Mouse (Mus musculus) ES-E14 (cell line): ENCODE data around the gene Tbc1d2b. TPM values are rescaled to one million over a fixed set of nuclear protein-coding genes. Genes with fewer than 3 reads are reported as not detected.

ENCODE experiments used
- DNase-seq: peaks from one replicate; pipeline ENCODE4 v3.0.0-alpha.2; 2013; ENCODE audit warnings: low read depth, low spot score
- H3K27ac ChIP-seq: 2 replicates; pipeline ENCODE4 v1.5.1; 2012; ENCODE audit warnings: low read depth, mild to moderate bottlenecking, low read length, moderate library complexity, mixed read lengths; ENCODE audit not compliant: poor library complexity, insufficient read depth, severe bottlenecking
- H3K36me3 ChIP-seq: 2 replicates; pipeline ENCODE4 v1.6.1; 2012; ENCODE audit warnings: mild to moderate bottlenecking, low read length, moderate library complexity, mixed read lengths; ENCODE audit not compliant: control insufficient read depth, poor library complexity, insufficient read depth, severe bottlenecking
- H3K4me1 ChIP-seq, 2 experiments: fragments of 150-350 bp in 1 of 2; sonication (generic) in 1 of 2; 2 replicates each; pipeline ENCODE4 v1.6.1; 2012; ENCODE audit warnings: low read length in 2 of 2, mild to moderate bottlenecking in 1 of 2, mixed read lengths in 1 of 2; ENCODE audit not compliant: control insufficient read depth in 2 of 2, insufficient read depth in 2 of 2, poor library complexity in 1 of 2
- H3K4me3 ChIP-seq, 2 experiments: fragments of 150-350 bp in 1 of 2; sonication (generic) in 1 of 2; 2 replicates each; pipeline ENCODE4 v1.5.1; 2012; ENCODE audit warnings: low read length in 2 of 2, low read depth in 1 of 2, mild to moderate bottlenecking in 1 of 2, mixed read lengths in 1 of 2; ENCODE audit not compliant: insufficient read depth in 1 of 2, poor library complexity in 1 of 2, severe bottlenecking in 1 of 2
- H3K9ac ChIP-seq: 2 replicates; pipeline ENCODE4 v1.6.1; 2012; ENCODE audit warnings: low read depth, mild to moderate bottlenecking, low read length, mixed read lengths; ENCODE audit not compliant: poor library complexity, insufficient read depth, severe bottlenecking
- H3K9me3 ChIP-seq: fragments of 150-350 bp; sonication (generic); 2 replicates; pipeline ENCODE4 v1.6.1; 2012; ENCODE audit warnings: low read depth, mild to moderate bottlenecking, low read length; ENCODE audit not compliant: control insufficient read depth, insufficient read depth
- CHD2 ChIP-seq: IDR thresholded peaks from 2 replicates; pipeline ENCODE4 v1.6.1; 2014; ENCODE audit warnings: mild to moderate bottlenecking, low read depth, low read length, inconsistent platforms
- HCFC1 ChIP-seq: IDR thresholded peaks from 2 replicates; pipeline ENCODE4 v1.6.1; 2012; ENCODE audit warnings: low read length, inconsistent platforms, borderline replicate concordance; ENCODE audit not compliant: insufficient read depth
- MAFK ChIP-seq: IDR thresholded peaks from 2 replicates; pipeline ENCODE4 v1.6.1; 2014; ENCODE audit warnings: mild to moderate bottlenecking, low read depth, low read length, inconsistent platforms; ENCODE audit not compliant: insufficient read depth
- ZC3H11A ChIP-seq: IDR thresholded peaks from 2 replicates; pipeline ENCODE4 v1.6.1; 2012; ENCODE audit warnings: low read depth, mild to moderate bottlenecking, inconsistent platforms, low read length, borderline replicate concordance
- ZNF384 ChIP-seq: IDR thresholded peaks from 2 replicates; pipeline ENCODE4 v1.6.1; 2012; ENCODE audit warnings: low read depth, low read length, inconsistent platforms
- in situ Hi-C, 2 experiments: fragments of 600-800 bp; cut with MboI; formaldehyde crosslinking; loops; one replicate each; pipeline ENCODE4 v1.15.1; 2025; ENCODE audit warnings: low sequenced_read_pairs in 2 of 2, inconsistent platforms in 1 of 2; ENCODE audit not compliant: unreplicated experiment in 2 of 2
- total RNA-seq: library from RNA; depleted of rRNA; stranded (reverse); fragments of 300-350 nt; gene quantifications from 2 replicates; pipeline ENCODE4 v1.2.3, GENCODE M21; 2012

Gene Tbc1d2b
- total RNA-seq, 1 experiment: 10.2 TPM

DNA sequence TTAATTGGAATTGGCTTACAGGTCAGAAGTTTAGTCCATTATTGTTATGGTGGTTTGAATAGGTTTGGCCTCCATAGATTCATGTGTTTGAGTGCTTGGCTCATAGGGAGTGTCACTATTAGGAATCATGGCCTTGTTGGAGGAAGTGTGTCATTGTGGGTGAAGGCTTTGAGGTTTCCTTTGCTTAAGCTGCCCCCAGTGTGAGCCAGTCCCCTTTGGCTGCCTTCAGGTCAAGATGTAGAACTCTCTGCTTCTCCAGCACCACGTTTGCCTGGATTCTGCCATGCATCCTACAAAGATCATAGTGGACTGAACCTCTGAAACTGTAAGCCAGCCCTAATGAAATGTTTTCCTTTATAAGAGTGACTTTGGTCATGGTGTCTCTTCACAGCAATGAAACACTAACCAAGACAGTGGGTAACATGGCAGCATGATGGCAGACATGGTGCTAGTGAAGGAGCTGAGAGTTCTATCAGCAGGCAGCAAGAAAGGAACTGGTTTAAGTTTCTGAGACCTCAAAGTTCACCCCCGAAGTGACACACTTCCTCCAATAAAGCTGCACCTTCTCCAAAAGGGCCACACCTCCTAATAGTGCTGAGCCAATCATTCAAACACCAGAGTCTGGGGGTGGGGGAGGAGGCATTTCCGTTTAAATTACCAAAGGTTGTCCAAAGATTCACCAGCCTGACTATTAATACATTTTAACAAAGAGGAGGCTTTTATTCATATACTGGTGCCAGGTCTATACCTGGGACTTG is 23.2 kb upstream of the Tbc1d2b start:
- Histone ChIP-seq H3K9me3 (no peaks in the 10 kb centered on the region), H3K9ac (no peak overlapping the region), H3K4me1 (no peaks in the 10 kb centered on the region), H3K4me3 (no peak overlapping the region), H3K27ac (no peak overlapping the region), H3K36me3 (no peaks in the 10 kb centered on the region)
- no peak for DNase-seq
- no peak for TF ChIP-seq ZNF384
- no peak for TF ChIP-seq MAFK
- TF ChIP-seq ZC3H11A: no peak
- no peak for TF ChIP-seq HCFC1
- no peak for TF ChIP-seq CHD2
- in situ Hi-C loops: no loop called here

DNA sequence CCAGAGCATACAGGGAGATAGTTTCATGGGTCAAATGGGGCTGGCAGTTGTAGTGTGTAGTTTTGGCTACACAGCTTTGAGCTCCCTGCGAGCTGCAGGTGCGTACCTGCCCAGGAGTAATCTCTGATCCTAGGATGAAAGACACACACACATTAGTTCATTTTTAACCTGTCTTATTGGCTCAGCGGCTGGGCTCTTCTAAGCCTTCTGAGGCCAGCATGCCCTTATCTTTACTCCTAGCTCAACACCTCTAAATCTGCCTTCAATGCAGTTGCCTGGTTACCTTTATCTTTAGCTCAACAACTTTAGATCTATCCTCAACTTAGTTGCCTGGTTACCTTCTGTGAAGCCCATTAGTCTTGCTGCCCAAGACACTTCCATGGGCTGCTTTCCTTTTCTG is 7.8 kb upstream of the Tbc1d2b start:
- no peak for DNase-seq
- Histone ChIP-seq H3K4me3 (no peak overlapping the region), H3K36me3 (no peaks in the 10 kb centered on the region), H3K27ac (no peak overlapping the region), H3K4me1 (peaks cover 0 to 3% of the 10 kb centered on the region in 2 experiments; a peak in 1 of 4 replicates), H3K9me3 (no peaks in the 10 kb centered on the region), H3K9ac (no peak overlapping the region)
- no peak for TF ChIP-seq CHD2
- no peak for TF ChIP-seq ZC3H11A
- no peak for TF ChIP-seq HCFC1
- no peak for TF ChIP-seq ZNF384
- TF ChIP-seq MAFK: no peak
- in situ Hi-C loops: no loop called here

DNA sequence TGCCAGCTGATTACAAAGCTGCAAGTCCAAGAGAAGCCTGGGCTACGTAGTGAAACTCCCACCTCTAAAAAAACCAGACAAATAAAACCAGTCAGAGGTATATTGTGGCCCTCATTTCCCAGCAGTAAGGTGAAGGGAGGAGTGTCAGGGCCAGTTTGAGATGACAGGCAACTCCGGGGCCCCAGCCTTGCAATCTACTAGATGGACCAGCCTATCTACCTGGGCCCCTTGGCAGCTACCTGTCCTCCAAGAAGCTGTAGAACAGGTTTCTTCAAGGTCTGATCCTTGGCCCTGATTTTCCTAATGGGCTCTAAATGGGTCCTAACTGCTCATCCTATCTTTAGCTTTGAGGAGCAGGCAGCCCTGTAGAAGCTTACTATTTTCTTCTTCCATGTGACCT is 7.3 kb upstream of the Tbc1d2b start:
- in situ Hi-C loops: no loop called here
- no peak for DNase-seq
- Histone ChIP-seq H3K27ac (no peak overlapping the region), H3K4me3 (no peak overlapping the region), H3K36me3 (no peaks in the 10 kb centered on the region), H3K9me3 (no peaks in the 10 kb centered on the region), H3K9ac (no peak overlapping the region), H3K4me1 (peaks cover 0 to 3% of the 10 kb centered on the region in 2 experiments; a peak in 1 of 4 replicates)
- TF ChIP-seq HCFC1 (no peak), MAFK (no peak), ZC3H11A (no peak), CHD2 (no peak), ZNF384 (no peak)

DNA sequence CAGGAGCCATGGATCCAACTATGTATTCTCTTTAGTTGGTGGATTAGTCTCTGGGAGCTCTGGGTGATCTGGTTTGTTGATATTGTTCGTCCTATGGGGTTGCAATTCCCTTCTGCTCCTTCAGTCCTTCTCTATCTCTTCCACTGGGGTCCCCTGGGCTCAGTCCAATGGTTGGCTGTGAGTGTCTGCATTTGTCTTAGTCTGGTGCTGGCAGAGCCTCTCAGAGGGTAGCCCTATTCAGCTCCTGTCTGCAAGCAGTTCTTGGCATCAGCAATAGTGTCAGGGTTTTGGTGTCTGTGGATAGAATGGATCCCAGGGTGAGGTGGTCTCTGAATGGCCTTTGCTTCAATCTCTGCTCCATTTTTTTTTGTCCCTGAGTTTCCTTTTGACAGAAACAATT is 6.2 kb upstream of the Tbc1d2b start:
- Histone ChIP-seq H3K27ac (no peak overlapping the region), H3K4me3 (no peak overlapping the region), H3K4me1 (peaks cover 0 to 3% of the 10 kb centered on the region in 2 experiments; a peak in 1 of 4 replicates), H3K9me3 (no peaks in the 10 kb centered on the region), H3K36me3 (no peaks in the 10 kb centered on the region), H3K9ac (no peak overlapping the region)
- in situ Hi-C loops: no loop called here
- no peak for DNase-seq
- TF ChIP-seq MAFK (no peak), ZNF384 (no peak), ZC3H11A (no peak)

DNA sequence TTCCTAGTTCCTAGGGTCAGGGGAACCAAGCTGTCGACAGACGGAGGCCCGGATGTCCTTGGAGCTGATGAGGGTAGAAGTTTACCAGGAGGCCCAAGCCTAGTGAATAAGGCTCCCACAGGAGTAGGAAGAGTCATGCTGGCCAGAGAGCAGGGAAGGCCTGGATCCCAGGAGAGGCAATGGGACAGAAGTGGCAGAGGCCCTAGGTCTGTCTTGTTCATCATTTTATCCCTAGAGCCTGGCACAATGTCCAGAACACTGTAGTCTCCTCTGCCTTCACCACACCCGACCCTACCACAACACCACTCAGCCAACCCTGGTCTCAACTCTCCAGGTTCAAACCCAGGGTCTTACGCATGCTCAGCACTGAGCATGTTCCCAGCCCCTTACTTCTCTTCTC is 5.3 kb upstream of the Tbc1d2b start:
- no peak overlapping the region for H3K4me3 ChIP-seq
- in situ Hi-C loops: no loop called here
- H3K4me1 ChIP-seq: peaks cover 0 to 7% of the 10 kb centered on the region in 2 experiments; a peak in 1 of 4 replicates
- H3K9me3 ChIP-seq: no peaks in the 10 kb centered on the region
- H3K27ac ChIP-seq: no peak overlapping the region
- TF ChIP-seq MAFK (no peak), CHD2 (no peak), ZNF384 (no peak), HCFC1 (no peak), ZC3H11A (no peak)
- no peak for DNase-seq
- no peak overlapping the region for H3K9ac ChIP-seq
- no peaks in the 10 kb centered on the region for H3K36me3 ChIP-seq
